Mouse (Mus musculus) c-Kit-positive CD71-positive TER-119-negative erythroid progenitor cells, embryonic 14.5 days (primary cell): ENCODE measurements around the gene Ackr1.
"Not testable (repeated sequence)": the region's sequence is repeated elsewhere in the genome, so short reads cannot be mapped to it uniquely, and the experiment has no call there.

Source experiments
- DNase-seq: peaks from one replicate; pipeline ENCODE4 v3.0.0-alpha.2; 2013; ENCODE audit warnings: low read depth

Ackr1 gene

DNA sequence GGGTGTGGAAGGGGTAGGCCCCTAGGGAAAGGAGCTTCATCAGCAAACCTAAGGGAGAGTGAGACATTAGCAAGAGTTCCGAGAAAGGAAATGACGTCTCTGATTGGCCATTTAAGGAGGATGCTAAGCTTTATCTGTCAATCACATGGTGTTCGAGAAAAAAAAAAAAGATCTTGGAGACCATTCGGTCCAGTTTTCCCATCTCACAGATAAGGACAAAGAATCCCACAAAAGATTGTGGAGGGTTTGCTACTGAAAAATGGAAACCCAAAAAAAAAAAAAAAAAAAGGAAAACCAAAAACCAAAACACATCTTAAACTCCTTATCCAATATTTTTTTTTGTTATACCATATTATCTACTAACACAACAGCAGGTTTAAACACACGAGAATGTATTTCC is 15.6 kb upstream of the Ackr1 start:
- no peak for DNase-seq

GRCm38 (mm10) chr1:173348527-173348926 is 15.0 kb upstream of the Ackr1 start:
- DNase-seq: no peak

GRCm38 (mm10) chr1:173345112-173345511 is 11.6 kb upstream of the Ackr1 start:
- no peak for DNase-seq

GRCm38 (mm10) chr1:173343934-173344333 is 10.4 kb upstream of the Ackr1 start:
- DNase-seq: no peak

- DNase-seq: no peak
These were observed 8.9 kb upstream of the Ackr1 start for GRCm38 (mm10) chr1:173342425-173342824.

GRCm38 (mm10) chr1:173339543-173339942 is 6.0 kb upstream of the Ackr1 start:
- DNase-seq: no peak

GRCm38 (mm10) chr1:173337008-173337407 is 3.5 kb upstream of the Ackr1 start:
- no peak for DNase-seq

- DNase-seq: no peak
These were observed 2.4 kb upstream of the Ackr1 start for GRCm38 (mm10) chr1:173335903-173336302.

DNA sequence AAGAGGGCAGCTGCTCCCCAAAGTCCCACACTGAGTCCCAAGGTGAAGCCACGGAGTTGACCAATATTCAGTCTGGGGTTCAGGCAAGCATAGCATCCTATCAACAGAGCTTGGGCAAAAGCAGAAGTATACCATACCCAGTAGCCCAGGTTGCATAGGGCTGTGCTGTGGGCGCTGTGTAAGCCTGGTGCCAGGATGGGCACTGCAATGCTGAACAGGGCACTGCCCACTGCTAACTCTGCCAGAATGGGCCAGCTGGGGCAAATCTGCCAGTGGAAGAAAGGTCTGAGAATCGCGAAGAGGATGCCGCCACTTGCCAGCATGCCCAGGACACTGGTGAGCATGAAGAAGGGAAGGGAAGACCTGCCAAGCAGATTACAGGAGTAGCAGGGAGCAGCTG is 1.1 kb downstream of the Ackr1 start:
- no peak for DNase-seq

GRCm38 (mm10) chr1:173329743-173330142 is 3.8 kb downstream of the Ackr1 start:
- no peak for DNase-seq

GRCm38 (mm10) chr1:173329185-173329584 is 4.4 kb downstream of the Ackr1 start:
- no peak for DNase-seq

DNA sequence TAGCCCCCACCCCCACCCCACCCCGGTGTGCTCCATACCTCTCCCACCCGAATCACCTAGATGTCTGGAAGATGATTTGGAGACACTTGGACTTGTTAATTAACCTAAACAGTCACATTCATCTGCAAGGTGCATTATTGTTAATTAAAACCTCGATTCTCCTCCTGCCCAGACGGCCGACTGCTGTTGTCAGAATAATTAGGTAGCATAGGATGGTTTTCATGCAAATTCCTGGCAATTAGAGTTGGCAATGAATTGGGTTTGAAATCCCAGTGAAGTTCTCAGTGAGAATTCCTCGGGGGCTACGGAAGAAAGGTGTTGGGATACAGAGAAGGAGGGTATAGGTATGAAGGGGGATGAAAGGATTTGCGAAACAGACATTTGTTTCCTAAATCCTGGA is 5.1 kb downstream of the Ackr1 start:
- DNase-seq: no peak

DNA sequence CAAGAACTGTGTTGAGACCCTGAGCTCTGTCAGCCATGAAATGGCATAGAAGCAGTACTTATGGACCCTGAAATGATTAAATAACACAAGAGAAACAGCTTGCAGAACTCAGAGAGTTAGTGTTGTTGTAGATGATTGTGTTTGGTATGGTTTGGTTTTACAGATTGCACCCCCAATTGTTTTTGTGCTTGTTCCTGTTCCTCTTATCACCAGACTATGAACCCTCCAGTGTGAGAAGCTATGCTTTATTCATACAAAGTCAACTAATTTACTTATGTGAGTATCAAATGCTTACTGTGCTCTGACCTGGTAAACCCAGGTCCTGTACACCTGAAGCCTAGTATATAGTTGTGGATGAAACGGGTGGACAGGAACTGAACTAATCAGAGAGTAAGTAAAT is 7.0 kb downstream of the Ackr1 start:
- DNase-seq: no peak

GRCm38 (mm10) chr1:173325395-173325794 is 8.2 kb downstream of the Ackr1 start:
- no peak for DNase-seq

DNA sequence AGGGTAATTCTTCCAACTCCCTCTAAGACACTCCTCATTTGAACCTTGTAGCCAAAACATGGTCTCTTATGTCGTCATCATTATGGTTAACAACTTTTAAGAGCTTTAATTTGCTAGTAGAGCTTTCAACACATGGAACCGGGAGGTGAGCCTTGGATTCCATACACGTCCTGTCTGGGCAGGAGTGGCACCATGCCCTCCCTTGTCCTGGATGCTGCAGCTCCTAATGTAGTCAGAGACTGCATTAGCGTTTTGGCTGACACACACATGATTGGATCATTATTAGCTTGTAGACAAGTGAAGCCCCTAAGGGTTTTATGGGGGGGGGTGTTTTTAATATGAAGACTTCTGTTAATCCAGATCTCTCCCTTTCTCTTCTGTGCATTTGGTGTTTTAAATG is 8.6 kb downstream of the Ackr1 start:
- DNase-seq: no peak

- DNase-seq: no peak
These were observed 9.5 kb downstream of the Ackr1 start for GRCm38 (mm10) chr1:173323839-173324585.

DNA sequence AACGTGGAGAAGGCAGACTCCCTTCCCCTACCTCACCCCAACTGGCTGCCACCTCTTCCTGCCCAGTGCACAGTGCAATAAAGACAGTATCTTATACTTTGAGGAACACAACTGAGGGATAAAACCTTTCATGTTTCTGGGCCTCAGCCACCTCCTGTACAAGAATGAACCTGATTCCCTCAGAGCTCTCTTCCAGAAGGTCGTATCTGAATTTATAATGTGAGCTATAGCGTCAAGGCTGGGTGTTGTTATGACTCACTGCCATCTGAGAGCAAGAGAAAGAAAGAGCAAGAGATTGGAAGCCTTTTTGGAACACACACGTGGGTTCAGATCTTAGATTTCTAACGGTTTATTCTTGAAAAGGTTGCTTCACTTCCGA is 11.3 kb downstream of the Ackr1 start:
- no peak for DNase-seq

- no peak for DNase-seq
These were observed 11.8 kb downstream of the Ackr1 start for GRCm38 (mm10) chr1:173321593-173322248.

DNA sequence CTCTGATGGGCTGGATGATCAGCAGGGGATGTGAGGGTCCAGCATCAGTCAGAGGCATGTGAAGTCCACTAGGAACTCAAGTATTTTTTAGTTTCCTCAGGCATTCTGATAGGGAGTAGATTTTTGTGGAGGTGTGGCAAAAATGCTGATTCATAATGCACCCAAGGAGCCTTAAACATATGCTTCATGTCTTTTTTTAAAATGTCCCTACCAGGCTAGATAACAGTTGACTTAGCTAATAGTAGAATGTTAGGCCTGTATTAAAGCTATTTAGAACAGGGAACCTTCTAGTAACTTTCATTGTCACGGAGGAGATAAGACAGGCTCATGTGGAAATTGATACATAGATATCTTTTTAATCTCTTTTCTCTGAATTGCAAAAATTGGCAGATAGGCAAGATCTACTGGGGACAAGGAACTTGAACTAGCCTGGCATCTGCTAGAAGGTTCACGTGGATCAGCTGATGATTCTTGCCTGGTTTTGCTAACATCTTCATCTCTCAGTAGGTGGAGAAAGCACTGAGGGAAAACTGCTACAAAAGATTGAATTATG is 15.5 kb downstream of the Ackr1 start:
- DNase-seq: no peak

DNA sequence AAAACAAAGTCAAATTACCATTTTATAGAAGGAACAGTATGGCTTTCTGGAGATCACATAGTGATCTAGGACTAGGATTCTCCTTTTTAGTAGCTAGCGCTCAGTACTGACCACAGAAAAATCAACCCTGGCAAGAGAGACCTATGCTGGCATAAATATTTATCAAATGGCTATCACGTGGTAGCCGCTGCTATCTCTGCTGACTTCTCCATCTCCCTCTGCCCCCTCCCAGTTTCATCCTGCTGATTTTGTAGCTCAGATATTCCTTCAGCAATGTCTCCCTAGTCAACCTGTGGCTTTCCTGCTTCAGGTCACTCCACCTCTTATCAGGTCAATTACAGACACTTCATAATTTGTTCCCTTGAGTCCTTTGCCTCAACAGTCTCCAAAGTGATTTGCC is 17.8 kb downstream of the Ackr1 start:
- no peak for DNase-seq

DNA sequence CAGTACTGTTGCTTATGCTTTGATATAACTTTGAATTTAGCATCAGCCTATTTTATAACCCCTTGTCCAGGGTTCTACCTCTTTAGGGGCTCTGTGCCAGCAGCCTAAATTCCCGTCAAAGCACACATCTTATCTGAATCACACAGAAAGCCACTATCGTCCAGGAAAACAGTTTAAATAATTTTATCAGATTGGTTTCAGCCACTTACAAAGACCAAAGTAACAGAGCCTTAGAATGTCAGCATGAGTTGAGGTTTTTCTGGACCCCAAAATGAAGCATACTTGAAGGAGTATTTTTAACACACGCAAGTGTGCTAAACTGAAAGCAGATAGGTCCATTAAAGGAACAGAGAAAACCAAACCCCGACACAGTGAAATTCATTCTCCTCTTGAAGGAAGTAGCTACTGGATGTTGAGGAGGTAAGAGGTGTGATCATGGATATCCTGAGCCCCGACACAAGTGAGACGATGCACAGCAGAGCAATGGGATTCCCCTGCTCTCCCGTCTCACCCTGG is 20.0 kb downstream of the Ackr1 start:
- DNase-seq: not testable (repeated sequence)

DNA sequence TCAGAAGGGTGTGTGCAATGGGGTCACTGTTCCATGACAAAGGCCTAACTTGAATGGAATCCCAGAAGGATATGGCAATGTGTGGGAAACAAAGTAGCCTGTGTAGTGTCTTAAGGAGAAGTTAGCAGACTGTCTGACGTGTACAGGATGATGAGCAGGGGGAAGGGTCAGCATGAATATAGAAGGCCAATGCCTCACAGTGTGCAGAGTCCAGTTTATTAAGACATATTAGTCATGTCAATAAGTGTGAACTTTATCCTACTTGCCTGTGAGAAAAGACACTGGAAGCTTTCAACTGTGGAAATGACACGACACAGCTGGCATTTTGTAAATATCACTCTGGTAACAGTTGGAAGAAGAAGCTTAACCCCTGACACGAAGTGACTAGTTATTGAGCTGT is 30.8 kb downstream of the Ackr1 start:
- DNase-seq: not testable (repeated sequence)
